Mouse (Mus musculus) forebrain, embryonic 15.5 days (tissue): ENCODE results near the gene Sap18. TPM values are rescaled to one million over a fixed set of nuclear protein-coding genes. Genes with fewer than 3 reads are reported as not detected.
"Not testable (repeated sequence)": the region's sequence is repeated elsewhere in the genome, so short reads cannot be mapped to it uniquely, and the experiment has no call there.

ENCODE experiments used
- ATAC-seq: fragments of 200-750 bp; cut with Nextera tagmentation; replicated peaks from 2 replicates; pipeline ENCODE4 v1.8.0; 2017; ENCODE audit warnings: mild to moderate bottlenecking, moderate TSS enrichment, moderate library complexity
- H3K27ac ChIP-seq: fragments of 300-500 bp; sonication (generic); replicated peaks from 2 replicates; pipeline ENCODE4 v1.5.1; 2015; ENCODE audit warnings: mild to moderate bottlenecking, inconsistent platforms
- H3K27me3 ChIP-seq: fragments of 300-500 bp; sonication (generic); 2 replicates; pipeline ENCODE4 v1.6.1; 2015; ENCODE audit warnings: inconsistent platforms
- H3K36me3 ChIP-seq: fragments of 300-500 bp; sonication (generic); 2 replicates; pipeline ENCODE4 v1.6.1; 2015; ENCODE audit warnings: mild to moderate bottlenecking, inconsistent platforms
- H3K4me1 ChIP-seq: fragments of 300-500 bp; sonication (generic); 2 replicates; pipeline ENCODE4 v1.6.1; 2015; ENCODE audit warnings: inconsistent platforms
- H3K4me2 ChIP-seq: fragments of 300-500 bp; sonication (generic); replicated peaks from 2 replicates; pipeline ENCODE4 v1.6.1; 2015; ENCODE audit warnings: mild to moderate bottlenecking, inconsistent platforms
- H3K4me3 ChIP-seq: fragments of 300-500 bp; sonication (generic); 2 replicates; pipeline ENCODE4 v1.5.1; 2015; ENCODE audit warnings: mild to moderate bottlenecking, inconsistent platforms
- H3K9ac ChIP-seq: fragments of 300-500 bp; sonication (generic); replicated peaks from 2 replicates; pipeline ENCODE4 v1.6.1; 2015; ENCODE audit warnings: mild to moderate bottlenecking, inconsistent platforms
- H3K9me3 ChIP-seq: fragments of 300-500 bp; sonication (generic); 2 replicates; pipeline ENCODE4 v1.6.1; 2016; ENCODE audit warnings: inconsistent platforms
- WGBS: fragments of 180-500 bp; shearing (Covaris S2); methylation state at CpG from one replicate; pipeline ENCODE4 v1.1.7; 2015; ENCODE audit warnings: mixed read lengths; 5-methylcytosine and 5-hydroxymethylcytosine counted together
- microRNA-seq: library from miRNA; unstranded; fragments of <30 nt; microRNA quantifications from one replicate; pipeline ENCODE4, GENCODE M21; 2016
- polyA plus RNA-seq: library from polyadenylated mRNA; unstranded; fragments of >200 nt; fragmentation: Nextera tagmentation; extraction: Ambion mirVana; gene quantifications from 2 replicates; pipeline ENCODE4 v1.2.1, GENCODE M21; 2015

The Sap18 gene
- polyA plus RNA-seq, 1 experiment from 2014 or later: 24.5 TPM

DNA sequence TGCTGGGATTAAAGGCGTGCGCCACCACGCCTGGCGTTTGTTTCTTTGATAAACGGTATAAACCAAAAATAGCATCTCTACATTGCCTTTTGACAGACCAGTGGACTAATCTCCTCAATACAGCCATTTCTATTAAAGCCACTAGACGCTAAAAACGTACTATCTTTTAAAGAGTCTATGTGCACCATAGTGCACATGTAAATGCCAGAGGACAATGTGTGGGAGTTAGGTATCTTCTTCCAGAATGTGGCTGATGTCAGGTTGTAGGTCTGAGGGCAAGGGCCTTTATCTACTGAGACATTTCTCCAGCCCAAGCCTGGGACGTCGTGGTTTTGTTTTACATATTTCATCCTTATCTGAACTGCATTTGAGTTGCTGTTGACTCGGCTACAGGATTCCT is 37.2 kb downstream of the Sap18 start:
- H3K4me1 ChIP-seq: no peaks in the 10 kb centered on the region
- WGBS: 92% methylated on average over 10 of the region's 10 CpGs
- H3K4me3 ChIP-seq: no peak overlapping the region
- no peaks in the 10 kb centered on the region for H3K9me3 ChIP-seq
- no peak for ATAC-seq
- peaks cover 44% of the 10 kb centered on the region for H3K36me3 ChIP-seq
- H3K27ac ChIP-seq: no peak overlapping the region
- H3K27me3 ChIP-seq: no peaks in the 10 kb centered on the region
- H3K4me2 ChIP-seq: no peak overlapping the region
- H3K9ac ChIP-seq: no peak overlapping the region

- peaks cover 50% of the 10 kb centered on the region for H3K36me3 ChIP-seq
Measured at GRCm38 (mm10) chr14:57844535-57844934, 46.6 kb downstream of the Sap18 start.

DNA sequence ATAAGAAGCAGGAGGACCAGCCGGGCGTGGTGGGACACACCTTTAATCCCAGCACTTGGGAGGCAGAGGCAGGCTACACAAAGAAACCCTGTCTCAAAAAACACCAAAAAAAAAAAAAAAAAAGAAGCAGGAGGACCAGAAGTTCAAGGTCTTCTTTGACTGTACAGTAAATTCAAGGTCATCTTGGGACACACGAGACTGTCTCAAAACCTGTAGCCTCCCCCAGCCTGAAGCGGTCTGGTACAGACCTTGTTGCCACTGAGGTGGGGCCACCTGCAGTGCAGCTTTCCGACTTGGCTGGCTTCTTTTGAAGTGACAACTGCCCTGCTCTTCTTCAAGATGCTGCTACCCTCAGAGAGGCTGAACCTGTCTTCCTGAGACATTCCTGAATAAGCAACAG is 50.1 kb downstream of the Sap18 start:
- H3K27ac ChIP-seq, H3K27me3 ChIP-seq, H3K4me3 ChIP-seq, ATAC-seq, H3K4me1 ChIP-seq, H3K9me3 ChIP-seq, H3K4me2 ChIP-seq, H3K9ac ChIP-seq: not testable (repeated sequence)
- peaks cover 43% of the 10 kb centered on the region for H3K36me3 ChIP-seq
- WGBS: 84% methylated on average over 5 of the region's 5 CpGs

More at GRCm38 (mm10) chr14:57844535-57844934, 46.6 kb downstream of the Sap18 start:
- Histone ChIP-seq H3K4me2 (no peak overlapping the region), H3K9me3 (no peaks in the 10 kb centered on the region), H3K27ac (no peak overlapping the region), H3K4me1 (no peaks in the 10 kb centered on the region), H3K9ac (no peak overlapping the region), H3K27me3 (no peaks in the 10 kb centered on the region), H3K4me3 (no peak overlapping the region)
- WGBS: 93% methylated on average over 3 of the region's 3 CpGs
- no peak for ATAC-seq

DNA sequence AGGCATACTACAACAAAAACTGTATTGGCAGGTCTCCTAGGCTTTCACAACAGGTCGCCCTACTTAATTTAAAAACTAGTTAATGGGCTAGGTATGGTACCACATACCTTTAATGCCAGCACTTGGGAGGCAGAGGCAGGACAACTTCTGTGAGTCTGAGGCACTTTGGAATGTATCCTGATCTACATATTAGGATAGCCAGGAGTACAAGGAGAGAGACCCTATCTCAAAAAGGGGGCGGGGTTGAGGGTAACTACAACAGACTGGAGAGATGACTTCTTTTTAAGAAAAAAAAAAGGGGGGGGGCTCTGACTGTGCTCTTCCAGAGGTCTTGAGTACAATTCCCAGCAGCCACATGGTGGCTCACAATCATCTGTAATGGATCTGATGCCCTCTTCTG is 50.7 kb downstream of the Sap18 start:
- no peaks in the 10 kb centered on the region for H3K9me3 ChIP-seq
- H3K36me3 ChIP-seq: peaks cover 43% of the 10 kb centered on the region
- H3K27ac ChIP-seq: no peak overlapping the region
- ATAC-seq: no peak
- 95% methylated on average over 2 of the region's 2 CpGs for WGBS
- H3K4me2 ChIP-seq: no peak overlapping the region
- no peaks in the 10 kb centered on the region for H3K27me3 ChIP-seq
- H3K4me3 ChIP-seq: no peak overlapping the region
- H3K9ac ChIP-seq: no peak overlapping the region
- no peaks in the 10 kb centered on the region for H3K4me1 ChIP-seq

DNA sequence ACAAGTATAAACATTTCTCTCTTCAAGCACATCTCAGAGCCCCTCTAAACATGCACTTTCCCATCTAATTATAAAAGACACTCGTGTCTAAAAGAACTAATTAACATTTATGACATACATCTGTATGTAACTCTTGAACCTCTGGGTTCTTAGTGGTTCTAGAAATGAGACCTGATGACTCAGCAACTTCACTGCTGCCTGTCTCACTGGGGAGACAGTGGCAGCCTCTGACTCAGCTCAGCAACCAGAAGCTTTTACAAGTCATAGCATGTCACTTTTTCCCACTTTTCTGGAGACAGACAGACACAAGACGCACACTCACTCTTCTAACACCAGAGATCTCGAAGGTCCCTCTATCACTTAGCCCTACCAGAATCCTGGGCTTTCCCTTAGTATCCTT is 52.4 kb downstream of the Sap18 start:
- H3K27ac ChIP-seq: no peak overlapping the region
- WGBS: 91% methylated on average over 3 of the region's 3 CpGs
- H3K27me3 ChIP-seq: no peaks in the 10 kb centered on the region
- no peak overlapping the region for H3K9ac ChIP-seq
- peaks cover 34% of the 10 kb centered on the region for H3K36me3 ChIP-seq
- H3K4me3 ChIP-seq: no peak overlapping the region
- ATAC-seq: no peak
- no peaks in the 10 kb centered on the region for H3K9me3 ChIP-seq
- H3K4me1 ChIP-seq: no peaks in the 10 kb centered on the region
- no peak overlapping the region for H3K4me2 ChIP-seq

- Histone ChIP-seq H3K4me1 (no peaks in the 10 kb centered on the region), H3K36me3 (peaks cover 29% of the 10 kb centered on the region; the same call in 1 of the 2 replicates), H3K27ac (no peak overlapping the region), H3K27me3 (no peaks in the 10 kb centered on the region), H3K9ac (no peak overlapping the region), H3K9me3 (no peaks in the 10 kb centered on the region), H3K4me3 (no peak overlapping the region), H3K4me2 (no peak overlapping the region)
- WGBS: 57% methylated on average over 2 of the region's 2 CpGs
- no peak for ATAC-seq
Measured at GRCm38 (mm10) chr14:57852961-57853360, 55.0 kb downstream of the Sap18 start.

DNA sequence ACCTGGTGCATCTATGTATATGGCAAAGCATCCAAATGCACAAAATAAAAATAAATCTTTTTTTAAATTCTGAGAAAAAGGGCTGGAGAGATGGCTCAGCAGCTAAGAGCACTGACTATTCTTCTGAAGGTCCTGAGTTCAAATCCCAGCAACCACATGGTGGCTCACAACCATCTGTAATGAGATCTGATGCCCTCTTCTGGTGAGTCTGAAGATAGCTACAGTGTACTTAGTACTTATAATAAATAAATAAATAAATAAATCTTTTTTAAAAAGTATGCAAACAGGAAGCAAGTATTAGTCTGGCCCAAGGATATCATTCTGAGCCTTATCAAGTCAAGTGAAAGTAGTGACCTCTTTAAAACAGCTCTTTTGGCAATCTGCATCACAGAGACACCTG is 58.1 kb downstream of the Sap18 start:
- ATAC-seq, H3K9me3 ChIP-seq, H3K4me3 ChIP-seq, H3K27ac ChIP-seq, H3K27me3 ChIP-seq, H3K4me1 ChIP-seq, H3K4me2 ChIP-seq, H3K9ac ChIP-seq: not testable (repeated sequence)
- H3K36me3 ChIP-seq: peaks cover 21% of the 10 kb centered on the region; the same call in 1 of the 2 replicates

Small RNAs within 50 kb of the gene (microRNA-seq; reads per million reads assigned to microRNA genes)
- not detected for gene Mir3077

Other genes with a start within 250 kb of the Sap18 start
- gene Eef1akmt1, start 226.6 kb upstream of the Sap18 start, polyA plus RNA-seq: 87.1 and 103 TPM in 2 replicates
- gene Xpo4, start 132.8 kb upstream of the Sap18 start, polyA plus RNA-seq: 14.9 and 15.7 TPM in 2 replicates
- gene Gm49361, start 52.1 kb upstream of the Sap18 start, polyA plus RNA-seq: not detected in 2 replicates
- 8.0 TPM in 2 replicates for gene Lats2, start 39.8 kb upstream of the Sap18 start, polyA plus RNA-seq
- 19.3 and 19.8 TPM in 2 replicates for gene Ska3, start 28.0 kb downstream of the Sap18 start, polyA plus RNA-seq
- 130 TPM in 2 replicates for gene Mrpl57, start 28.1 kb downstream of the Sap18 start, polyA plus RNA-seq
- 46.7 and 50.8 TPM in 2 replicates for gene Zdhhc20, start 92.1 kb downstream of the Sap18 start, polyA plus RNA-seq
- 68.8 and 71.9 TPM in 2 replicates for gene Micu2, start 201.1 kb downstream of the Sap18 start, polyA plus RNA-seq